Mouse (Mus musculus) forebrain, embryonic 14.5 days (tissue): ENCODE measurements at regions not wholly inside any gene's neighbourhood (a gene's known extent, or its start where the extent isn't known, plus 50 kb on each side); places are given as distances from the start of the nearest gene placed in this dataset.
"Not testable (repeated sequence)": the region's sequence is repeated elsewhere in the genome, so short reads cannot be mapped to it uniquely, and the experiment has no call there.

Experiments used
- ATAC-seq: fragments of 200-750 bp; cut with Nextera tagmentation; 2 replicates; pipeline ENCODE4 v1.8.0; 2017; ENCODE audit warnings: mild to moderate bottlenecking, moderate library complexity
- DNase-seq: peaks from one replicate; pipeline ENCODE4 v3.0.0-alpha.2; 2015; ENCODE audit warnings: low spot score
- H3K27ac ChIP-seq: fragments of 300-500 bp; sonication (generic); 2 replicates; pipeline ENCODE4 v1.5.1; 2014; ENCODE audit warnings: low read depth, mild to moderate bottlenecking, control low read depth, low read length, moderate library complexity
- H3K27me3 ChIP-seq: fragments of 300-500 bp; sonication (generic); replicated peaks from 2 replicates; pipeline ENCODE4 v1.6.1; 2014; ENCODE audit warnings: low read length, control low read depth, mixed read lengths; ENCODE audit not compliant: control insufficient read depth, insufficient read depth
- H3K36me3 ChIP-seq: fragments of 300-500 bp; sonication (generic); 2 replicates; pipeline ENCODE4 v1.6.1; 2014; ENCODE audit warnings: low read length, control low read depth; ENCODE audit not compliant: control insufficient read depth, insufficient read depth
- H3K4me1 ChIP-seq: fragments of 300-500 bp; sonication (generic); 2 replicates; pipeline ENCODE4 v1.6.1; 2014; ENCODE audit warnings: antibody characterized with exemption, low read length, control low read depth; ENCODE audit not compliant: control insufficient read depth, insufficient read depth
- H3K4me2 ChIP-seq: fragments of 300-500 bp; sonication (generic); 2 replicates; pipeline ENCODE4 v1.6.1; 2014; ENCODE audit warnings: mild to moderate bottlenecking, control low read depth, low read length
- H3K4me3 ChIP-seq: fragments of 300-500 bp; sonication (generic); 2 replicates; pipeline ENCODE4 v1.5.1; 2014; ENCODE audit warnings: low read depth, low read length, control low read depth
- H3K9ac ChIP-seq: fragments of 300-500 bp; sonication (generic); 2 replicates; pipeline ENCODE4 v1.6.1; 2014; ENCODE audit warnings: mild to moderate bottlenecking, low read length, control low read depth, moderate library complexity
- H3K9me3 ChIP-seq: fragments of 300-500 bp; sonication (generic); replicated peaks from 2 replicates; pipeline ENCODE4 v1.6.1; 2016; ENCODE audit warnings: low read length, control low read depth, mixed read lengths; ENCODE audit not compliant: control insufficient read depth
- WGBS: fragments of 180-500 bp; shearing (Covaris S2); extraction: QIAGEN DNeasy Blood & Tissue Kit; methylation state at CpG from one replicate; pipeline ENCODE4 v1.1.7; 2014; 5-methylcytosine and 5-hydroxymethylcytosine counted together

DNA sequence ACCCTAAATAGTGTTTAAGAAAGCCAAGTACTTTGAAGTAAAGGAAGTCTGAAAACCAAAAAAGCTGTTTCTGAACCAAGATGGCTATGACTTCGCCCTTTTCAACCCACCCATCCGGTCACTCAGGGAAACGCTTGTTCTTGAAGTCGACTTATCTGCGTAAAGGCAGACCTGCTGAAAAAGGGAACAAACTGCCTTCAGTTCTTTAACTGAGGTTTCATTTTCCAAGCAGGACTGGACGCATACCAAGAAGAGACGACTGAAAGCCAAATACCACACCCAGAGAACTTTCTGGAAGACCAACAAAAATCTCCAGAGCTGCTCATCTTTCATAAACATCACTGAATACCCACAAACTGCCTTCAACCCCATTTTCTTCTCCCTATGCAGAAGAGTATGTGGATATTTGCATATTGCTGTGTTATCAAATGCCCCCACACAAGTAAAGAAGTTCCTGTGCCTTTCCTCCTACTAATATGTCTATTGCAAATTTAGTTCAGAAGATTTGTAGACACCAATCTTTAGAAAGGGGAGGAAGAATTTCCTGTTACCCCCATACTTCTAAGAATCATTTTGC is 103.5 kb upstream of the Fam3c start:
- Histone ChIP-seq H3K36me3 (no peaks in the 10 kb centered on the region), H3K9ac (no peak overlapping the region), H3K27me3 (no peaks in the 10 kb centered on the region), H3K4me1 (no peaks in the 10 kb centered on the region), H3K4me3 (no peak overlapping the region), H3K4me2 (no peak overlapping the region), H3K9me3 (no peaks in the 10 kb centered on the region), H3K27ac (no peak overlapping the region)
- DNase-seq (no peak), ATAC-seq (no peak)
- 93% methylated on average over 7 of the region's 7 CpGs for WGBS

DNA sequence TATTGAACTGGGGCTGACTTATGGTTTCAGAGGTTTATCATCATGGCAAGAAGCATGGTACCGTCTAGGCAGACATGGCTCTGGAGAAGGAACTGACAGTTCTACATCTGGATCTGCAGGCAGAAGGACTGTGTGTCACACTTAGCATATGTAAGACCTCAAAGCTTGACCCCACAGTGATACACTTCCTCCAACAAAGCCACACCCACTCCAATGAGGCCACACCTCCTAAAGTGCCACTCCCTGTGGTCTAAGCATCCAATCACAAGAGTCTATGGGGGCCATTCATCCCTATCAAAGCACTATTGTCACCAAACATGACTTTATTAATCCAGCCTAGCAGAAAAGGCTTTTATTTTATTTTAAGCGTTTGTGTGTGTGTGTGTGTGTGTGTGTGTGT is 96.2 kb upstream of the Fam3c start:
- Histone ChIP-seq H3K4me1 (no peaks in the 10 kb centered on the region), H3K4me2 (no peak overlapping the region), H3K4me3 (no peak overlapping the region), H3K9me3 (no peaks in the 10 kb centered on the region), H3K27me3 (no peaks in the 10 kb centered on the region), H3K27ac (no peak overlapping the region), H3K9ac (no peak overlapping the region), H3K36me3 (no peaks in the 10 kb centered on the region)
- 75% methylated on average over 2 of the region's 2 CpGs for WGBS
- ATAC-seq, result no peak
- no peak for DNase-seq

DNA sequence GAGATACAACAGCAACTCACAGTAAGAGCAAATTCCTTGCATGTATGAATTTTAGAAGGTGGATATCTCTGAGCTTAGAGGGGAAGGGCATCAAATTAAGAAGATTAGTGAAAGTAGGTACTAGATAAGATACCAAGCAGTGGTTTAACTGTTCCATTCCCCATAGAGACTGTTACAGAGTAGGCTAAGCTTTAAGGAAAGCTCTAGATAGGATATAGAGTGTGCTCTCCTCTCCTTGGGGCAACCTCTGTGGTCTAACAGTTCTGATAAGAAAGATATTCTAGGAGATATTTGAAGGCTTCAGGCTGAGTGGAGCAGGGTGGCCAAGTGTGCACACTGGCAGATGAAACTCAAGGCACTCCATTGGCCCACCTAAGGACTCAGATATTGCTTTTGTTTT is 94.5 kb upstream of the Fam3c start:
- H3K9ac ChIP-seq, result no peak overlapping the region
- H3K9me3 ChIP-seq, result no peaks in the 10 kb centered on the region
- no peak for DNase-seq
- H3K4me2 ChIP-seq, result no peak overlapping the region
- H3K36me3 ChIP-seq, result no peaks in the 10 kb centered on the region
- H3K27me3 ChIP-seq, result no peaks in the 10 kb centered on the region
- ATAC-seq, result no peak
- no peaks in the 10 kb centered on the region for H3K4me1 ChIP-seq
- no peak overlapping the region for H3K27ac ChIP-seq
- H3K4me3 ChIP-seq, result no peak overlapping the region

DNA sequence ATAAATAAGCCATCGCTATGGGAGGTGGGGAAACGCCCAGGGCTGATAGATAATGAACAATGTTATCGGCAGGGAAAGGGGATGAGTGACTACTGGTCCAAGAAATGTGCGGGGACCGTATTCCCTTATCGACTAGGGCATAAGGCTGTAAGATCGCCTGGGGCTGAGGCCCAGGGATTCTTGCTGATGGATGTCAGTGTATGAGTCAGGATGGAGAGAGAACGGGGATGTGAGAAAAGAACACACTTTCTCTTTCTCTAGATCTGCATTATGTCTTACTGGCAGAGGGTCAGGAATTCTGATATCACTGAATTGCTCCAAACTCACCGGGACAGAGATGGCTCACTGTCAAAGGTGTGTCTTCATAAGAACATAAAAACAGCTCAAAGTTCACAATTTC is 92.9 kb upstream of the Fam3c start:
- no peak for ATAC-seq

DNA sequence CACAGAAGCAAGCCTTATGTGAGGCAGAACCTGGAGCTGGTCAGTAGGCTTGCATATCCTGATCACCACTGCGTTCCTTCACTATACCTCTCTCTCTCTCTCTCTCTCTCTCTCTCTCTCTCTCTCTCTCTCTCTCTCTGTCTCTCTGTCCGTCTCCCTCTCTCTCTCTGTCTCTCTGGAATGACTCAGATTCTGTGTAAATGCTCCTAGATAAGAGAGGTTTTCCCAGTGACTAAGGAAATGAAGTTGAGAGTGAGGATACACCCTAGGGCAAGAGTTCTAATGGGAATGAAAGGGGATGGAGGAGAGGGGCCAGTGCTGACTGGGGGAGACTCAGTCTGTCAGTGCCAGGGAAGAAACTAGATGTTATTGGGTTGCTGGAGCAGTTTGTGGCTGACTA is 91.6 kb upstream of the Fam3c start:
- no peak for ATAC-seq
- H3K27me3 ChIP-seq, result no peaks in the 10 kb centered on the region
- H3K4me3 ChIP-seq, result no peak overlapping the region
- H3K27ac ChIP-seq, result no peak overlapping the region
- WGBS, result 76% methylated on average over 2 of the region's 2 CpGs
- H3K4me1 ChIP-seq, result no peaks in the 10 kb centered on the region
- H3K36me3 ChIP-seq, result no peaks in the 10 kb centered on the region
- no peak overlapping the region for H3K4me2 ChIP-seq
- no peak for DNase-seq
- H3K9ac ChIP-seq, result no peak overlapping the region
- no peaks in the 10 kb centered on the region for H3K9me3 ChIP-seq

More for the DNA sequence above, 92.9 kb upstream of the Fam3c start:
- H3K27ac ChIP-seq, result no peak overlapping the region
- no peak overlapping the region for H3K4me3 ChIP-seq
- no peak for DNase-seq
- no peaks in the 10 kb centered on the region for H3K4me1 ChIP-seq
- WGBS, result 90% methylated on average over 9 of the region's 9 CpGs
- no peaks in the 10 kb centered on the region for H3K27me3 ChIP-seq
- no peaks in the 10 kb centered on the region for H3K36me3 ChIP-seq
- no peak overlapping the region for H3K4me2 ChIP-seq
- no peaks in the 10 kb centered on the region for H3K9me3 ChIP-seq
- no peak overlapping the region for H3K9ac ChIP-seq

DNA sequence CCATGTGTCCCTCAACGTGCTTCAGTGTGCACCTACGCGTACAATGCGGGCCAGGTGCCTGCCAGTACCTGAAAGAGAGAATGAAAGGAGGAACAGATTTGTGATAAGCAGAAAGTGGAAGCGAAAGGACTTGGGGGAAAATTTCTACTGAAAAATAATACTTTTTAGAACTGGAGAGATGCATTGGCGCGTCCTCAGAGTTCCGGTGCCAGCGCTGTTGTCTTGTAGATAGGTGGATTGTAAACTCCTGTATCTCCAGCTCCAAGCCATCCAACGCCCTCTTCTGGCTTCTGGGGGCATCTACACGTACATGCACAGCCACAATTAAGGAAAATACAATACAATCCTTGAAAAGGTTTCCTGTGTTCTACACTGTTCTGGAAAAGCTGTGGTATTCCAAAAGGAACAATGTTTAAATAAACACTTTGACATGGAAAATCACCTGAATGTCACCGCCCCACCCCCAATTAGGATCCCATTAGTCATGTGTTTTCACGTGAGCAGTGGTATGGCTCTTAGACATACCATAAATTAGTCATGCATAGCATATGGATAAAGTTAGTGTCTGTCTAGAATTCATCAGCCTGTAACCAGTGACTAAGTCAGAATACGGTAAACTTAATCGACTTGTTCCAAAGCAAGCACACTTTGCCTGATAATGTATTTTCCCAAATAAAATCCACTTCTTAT is 90.7 kb upstream of the Fam3c start:
- ATAC-seq, result no peak
- Histone ChIP-seq H3K27me3 (no peaks in the 10 kb centered on the region), H3K4me2 (no peak overlapping the region), H3K4me1 (no peaks in the 10 kb centered on the region), H3K9me3 (no peaks in the 10 kb centered on the region), H3K4me3 (no peak overlapping the region), H3K27ac (no peak overlapping the region), H3K9ac (no peak overlapping the region), H3K36me3 (no peaks in the 10 kb centered on the region)
- DNase-seq, result no peak
- WGBS, result 86% methylated on average over 15 of the region's 15 CpGs

DNA sequence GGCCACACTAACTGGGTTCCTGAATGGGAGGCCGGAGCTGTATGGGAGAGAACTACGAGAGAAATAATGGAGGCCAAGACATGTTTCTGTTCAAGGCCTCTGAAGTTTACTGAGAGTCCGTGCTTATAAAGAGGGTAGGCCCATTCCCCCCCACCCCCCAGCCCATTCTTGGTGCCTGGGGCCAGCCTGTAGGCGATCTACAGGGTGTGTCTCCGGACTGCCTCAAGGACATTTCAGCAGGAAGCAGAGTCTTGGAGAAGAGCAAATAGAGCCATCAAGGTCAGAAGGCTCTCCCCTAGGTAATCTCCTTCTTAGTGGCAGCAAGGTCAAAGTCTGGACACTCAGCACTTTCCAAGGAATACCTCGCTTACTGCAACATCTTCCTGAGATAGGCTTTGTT is 88.8 kb upstream of the Fam3c start:
- ATAC-seq, H3K9me3 ChIP-seq, H3K36me3 ChIP-seq, H3K27me3 ChIP-seq, H3K4me1 ChIP-seq, H3K4me2 ChIP-seq, H3K27ac ChIP-seq, DNase-seq, H3K4me3 ChIP-seq, H3K9ac ChIP-seq: not testable (repeated sequence)
- WGBS, result 91% methylated on average over 6 of the region's 6 CpGs

DNA sequence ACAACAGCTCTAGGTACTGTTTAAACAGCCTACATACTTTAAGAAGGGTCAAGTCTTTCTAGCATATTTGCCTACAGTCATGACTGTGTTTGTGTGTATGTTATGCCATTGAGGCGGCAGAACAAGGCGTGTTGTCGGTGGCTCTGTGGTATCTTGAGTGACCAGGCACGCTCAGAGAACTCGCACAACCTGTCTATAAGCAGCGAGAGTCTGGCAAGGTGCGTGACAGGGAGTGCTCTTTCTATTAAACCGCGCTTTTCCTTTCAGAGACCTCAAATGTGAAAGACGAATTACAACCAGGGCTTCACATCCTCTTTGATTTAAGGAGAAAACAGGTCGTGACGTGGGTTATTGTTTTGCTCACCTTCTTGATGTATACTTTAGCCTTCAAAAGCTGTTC is 88.2 kb upstream of the Fam3c start:
- Histone ChIP-seq H3K27ac (no peak overlapping the region), H3K36me3 (no peaks in the 10 kb centered on the region), H3K9me3 (no peaks in the 10 kb centered on the region), H3K27me3 (no peaks in the 10 kb centered on the region), H3K4me2 (no peak overlapping the region), H3K4me1 (no peaks in the 10 kb centered on the region), H3K4me3 (no peak overlapping the region), H3K9ac (no peak overlapping the region)
- ATAC-seq (no peak), DNase-seq (no peak)
- WGBS, result 92% methylated on average over 12 of the region's 12 CpGs

DNA sequence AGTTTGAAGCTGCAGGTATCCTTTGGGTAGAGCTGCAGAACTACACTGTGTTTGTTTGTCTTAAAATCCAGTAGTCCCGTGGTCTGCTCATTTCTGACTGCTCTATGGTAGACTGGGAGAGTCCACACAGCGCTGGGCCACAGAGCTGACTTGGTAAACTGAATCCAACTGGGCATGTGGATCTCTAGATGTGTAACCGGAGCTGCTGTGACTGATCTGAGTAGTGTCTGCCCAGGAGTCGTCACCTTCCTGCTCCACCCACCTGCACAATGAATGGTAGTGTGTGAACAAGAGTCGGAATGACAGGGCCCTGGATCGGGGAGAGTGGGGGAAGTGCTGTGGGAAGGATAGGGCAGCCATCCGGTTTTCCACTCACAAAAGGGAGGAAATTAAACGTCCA is 87.5 kb upstream of the Fam3c start:
- Histone ChIP-seq H3K4me2 (no peak overlapping the region), H3K4me1 (no peaks in the 10 kb centered on the region), H3K36me3 (no peaks in the 10 kb centered on the region), H3K4me3 (no peak overlapping the region), H3K9ac (no peak overlapping the region), H3K27ac (no peak overlapping the region), H3K9me3 (no peaks in the 10 kb centered on the region), H3K27me3 (no peaks in the 10 kb centered on the region)
- no peak for DNase-seq
- ATAC-seq, result peak; percentile 23; the same call in 1 of the 2 replicates
- WGBS, result 38% methylated on average over 8 of the region's 8 CpGs
